Mouse (Mus musculus) gonadal fat pad, adult 2 months (tissue): Measurements from ENCODE around the gene Ddx52. TPM values are rescaled to one million over a fixed set of nuclear protein-coding genes. Genes with fewer than 3 reads are reported as not detected.

Experiments used
- DNase-seq: peaks from one replicate; pipeline ENCODE4 v3.0.0-alpha.2; 2012; ENCODE audit warnings: low read depth
- polyA plus RNA-seq: library from polyadenylated mRNA; depleted of rRNA; stranded (reverse); fragments of >200 nt; gene quantifications from 2 replicates; pipeline ENCODE4 v1.2.3, GENCODE M21; 2012

Ddx52 gene
- polyA plus RNA-seq, 1 experiment, result 7.5 TPM

- DNase-seq, result no peak
These were observed 26.3 kb downstream of the Ddx52 start for GRCm38 (mm10) chr11:83968205-83968575.

- no peak for DNase-seq
These were observed 27.2 kb downstream of the Ddx52 start for GRCm38 (mm10) chr11:83969040-83969439.

GRCm38 (mm10) chr11:83974561-83975346 lies 32.9 kb downstream of the Ddx52 start:
- no peak for DNase-seq

- DNase-seq, result no peak
These were observed 33.6 kb downstream of the Ddx52 start for GRCm38 (mm10) chr11:83975488-83975887.

- DNase-seq, result no peak
These were observed 34.5 kb downstream of the Ddx52 start for GRCm38 (mm10) chr11:83976236-83976977.

- no peak for DNase-seq
These were observed 35.9 kb downstream of the Ddx52 start for GRCm38 (mm10) chr11:83977810-83978209.

GRCm38 (mm10) chr11:83979992-83980391 lies 38.1 kb downstream of the Ddx52 start:
- DNase-seq, result no peak

- no peak for DNase-seq
These were observed 39.5 kb downstream of the Ddx52 start for GRCm38 (mm10) chr11:83981338-83981737.

- no peak for DNase-seq
These were observed 49.8 kb downstream of the Ddx52 start for GRCm38 (mm10) chr11:83991701-83992100.

GRCm38 (mm10) chr11:83993428-83993827 lies 51.6 kb downstream of the Ddx52 start:
- DNase-seq, result no peak

GRCm38 (mm10) chr11:83994481-83994880 lies 52.6 kb downstream of the Ddx52 start:
- DNase-seq, result no peak

- no peak for DNase-seq
These were observed 53.7 kb downstream of the Ddx52 start for GRCm38 (mm10) chr11:83995535-83995950.

GRCm38 (mm10) chr11:83997171-83997868 lies 55.5 kb downstream of the Ddx52 start:
- no peak for DNase-seq

- DNase-seq, result no peak
These were observed 57.1 kb downstream of the Ddx52 start for GRCm38 (mm10) chr11:83998993-83999392.

GRCm38 (mm10) chr11:83999411-83999915 lies 57.6 kb downstream of the Ddx52 start:
- no peak for DNase-seq

GRCm38 (mm10) chr11:84001257-84001656 lies 59.4 kb downstream of the Ddx52 start:
- DNase-seq, result no peak

GRCm38 (mm10) chr11:84003986-84004385 lies 62.1 kb downstream of the Ddx52 start:
- no peak for DNase-seq

GRCm38 (mm10) chr11:84009001-84009400 lies 67.1 kb downstream of the Ddx52 start:
- no peak for DNase-seq

- DNase-seq, result no peak
These were observed 68.5 kb downstream of the Ddx52 start for GRCm38 (mm10) chr11:84010411-84010810.

- no peak for DNase-seq
These were observed 69.2 kb downstream of the Ddx52 start for GRCm38 (mm10) chr11:84011050-84011449.

- no peak for DNase-seq
These were observed 69.7 kb downstream of the Ddx52 start for GRCm38 (mm10) chr11:84011576-84011975.
